Mouse (Mus musculus): ENCODE measurements around the gene Kcmf1. TPM values are rescaled to one million over a fixed set of nuclear protein-coding genes. Genes with fewer than 3 reads are reported as not detected.
"Not testable (repeated sequence)": the region's sequence is repeated elsewhere in the genome, so short reads cannot be mapped to it uniquely, and the experiment has no call there.

The Kcmf1 gene
- total RNA-seq, 2 experiments from 2014 or later, result 60.0 to 105 TPM

GRCm38 (mm10) chr6:72852180-72852579 is 47.6 kb downstream of the Kcmf1 start:
- no peak for ATAC-seq (replicated peaks; ENCODE audit: poor library complexity)

DNA sequence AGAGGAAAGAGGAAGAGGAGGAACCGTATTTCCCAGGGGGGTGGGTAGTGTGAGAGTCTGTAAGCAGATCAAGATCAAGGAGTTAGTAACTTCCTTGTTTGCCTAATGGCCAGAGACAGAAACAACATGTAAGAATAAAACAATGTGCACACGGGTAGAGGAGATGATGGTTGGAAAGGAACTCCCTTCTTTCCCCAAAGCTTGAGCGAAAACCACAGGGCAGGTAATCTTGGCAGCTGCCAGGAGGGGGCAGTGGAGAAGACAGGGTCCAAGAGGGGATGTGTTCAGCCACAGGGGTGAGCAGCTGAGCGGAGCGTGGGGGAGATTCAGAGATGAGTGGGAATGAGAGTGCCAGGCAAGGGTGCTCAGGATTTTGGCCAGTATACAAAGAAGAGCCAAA is 48.1 kb downstream of the Kcmf1 start:
- peak; percentile 93 for ATAC-seq (replicated peaks; ENCODE audit: poor library complexity)

- no peak for ATAC-seq (replicated peaks; ENCODE audit: poor library complexity)
Measured at GRCm38 (mm10) chr6:72841986-72842502, 57.7 kb downstream of the Kcmf1 start.

- no peak for ATAC-seq (replicated peaks; ENCODE audit: poor library complexity)
Measured at GRCm38 (mm10) chr6:72840867-72841780, 58.7 kb downstream of the Kcmf1 start.

GRCm38 (mm10) chr6:72837756-72838155 is 62.0 kb downstream of the Kcmf1 start:
- ATAC-seq (replicated peaks; ENCODE audit: poor library complexity), result no peak

DNA sequence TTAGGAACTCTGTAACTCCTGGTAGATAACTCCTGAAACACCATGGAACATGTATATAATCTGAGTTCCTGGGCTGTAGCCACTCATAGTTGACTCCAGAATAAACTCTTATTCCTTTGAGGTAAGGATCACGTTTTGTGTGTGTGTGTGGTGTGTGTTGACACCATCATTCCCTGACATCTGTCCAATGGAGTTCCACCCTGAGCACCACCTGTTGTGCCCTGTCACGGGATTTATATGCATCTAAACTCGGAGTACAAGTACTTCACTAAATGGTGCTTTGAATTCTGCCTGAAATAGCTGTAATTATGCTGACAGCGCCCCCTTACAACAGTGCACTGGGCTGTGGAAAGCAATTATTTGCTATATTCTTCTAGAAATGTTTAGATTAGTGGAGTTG is 65.3 kb downstream of the Kcmf1 start:
- no peak for ATAC-seq (replicated peaks; ENCODE audit: poor library complexity)

- no peak for ATAC-seq (replicated peaks; ENCODE audit: poor library complexity)
Measured at GRCm38 (mm10) chr6:72831858-72832257, 67.9 kb downstream of the Kcmf1 start.

GRCm38 (mm10) chr6:72831276-72831675 is 68.5 kb downstream of the Kcmf1 start:
- ATAC-seq (replicated peaks; ENCODE audit: poor library complexity), result peak; percentile 92

- ATAC-seq (replicated peaks; ENCODE audit: poor library complexity), result peak; percentile 71; the same call in 1 of the 2 replicates
Measured at GRCm38 (mm10) chr6:72828857-72829256, 70.9 kb downstream of the Kcmf1 start.

- not testable (repeated sequence) for ATAC-seq (replicated peaks; ENCODE audit: poor library complexity)
Measured at GRCm38 (mm10) chr6:72828037-72828436, 71.7 kb downstream of the Kcmf1 start.

DNA sequence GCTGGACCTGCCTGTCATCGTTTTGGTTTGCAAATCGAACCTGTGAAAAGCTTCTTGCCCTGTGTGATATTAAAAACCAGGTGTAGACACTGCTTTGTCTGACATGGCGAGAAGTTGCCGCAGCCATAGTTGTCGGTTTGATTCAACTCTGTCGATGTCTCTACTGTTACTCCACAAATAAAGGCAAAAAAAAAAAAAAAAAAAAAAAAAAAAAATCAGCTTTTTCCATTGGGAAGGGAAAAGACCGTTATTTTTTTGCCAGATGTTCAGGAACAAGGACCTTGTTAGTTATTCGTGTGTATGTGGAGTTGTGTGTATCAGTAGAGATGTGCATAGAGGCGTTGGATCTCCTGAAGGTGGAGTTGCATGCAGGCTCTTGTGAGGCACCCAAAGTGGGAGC is 74.0 kb downstream of the Kcmf1 start:
- no peak for ATAC-seq (replicated peaks; ENCODE audit: poor library complexity)

- ATAC-seq (replicated peaks; ENCODE audit: poor library complexity), result no peak; the same call in 1 of the 2 replicates
Measured at GRCm38 (mm10) chr6:72824971-72825737, 74.6 kb downstream of the Kcmf1 start.

- no peak for ATAC-seq (replicated peaks; ENCODE audit: poor library complexity)
Measured at GRCm38 (mm10) chr6:72813456-72813855, 86.3 kb downstream of the Kcmf1 start.

DNA sequence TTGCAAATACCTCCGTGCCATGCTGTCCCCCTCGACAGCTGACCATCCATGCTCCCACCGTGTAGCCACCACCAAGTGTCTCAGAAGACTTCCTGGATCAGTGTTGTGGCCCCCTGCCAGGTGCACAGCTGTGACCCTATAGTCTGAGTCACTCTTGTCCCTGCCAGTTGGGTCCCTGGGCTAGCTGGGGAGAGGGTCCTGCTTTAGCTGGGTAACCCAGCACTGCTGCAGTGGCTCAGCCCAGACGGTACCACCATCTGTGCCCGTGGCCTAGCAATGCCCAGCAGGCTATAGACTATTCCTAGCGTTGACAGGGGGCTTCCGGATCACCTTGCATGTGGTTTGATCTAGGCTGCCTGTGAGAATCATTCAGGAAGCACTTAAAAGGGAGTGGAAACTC is 89.5 kb downstream of the Kcmf1 start:
- ATAC-seq (replicated peaks; ENCODE audit: poor library complexity), result peak; percentile 85

DNA sequence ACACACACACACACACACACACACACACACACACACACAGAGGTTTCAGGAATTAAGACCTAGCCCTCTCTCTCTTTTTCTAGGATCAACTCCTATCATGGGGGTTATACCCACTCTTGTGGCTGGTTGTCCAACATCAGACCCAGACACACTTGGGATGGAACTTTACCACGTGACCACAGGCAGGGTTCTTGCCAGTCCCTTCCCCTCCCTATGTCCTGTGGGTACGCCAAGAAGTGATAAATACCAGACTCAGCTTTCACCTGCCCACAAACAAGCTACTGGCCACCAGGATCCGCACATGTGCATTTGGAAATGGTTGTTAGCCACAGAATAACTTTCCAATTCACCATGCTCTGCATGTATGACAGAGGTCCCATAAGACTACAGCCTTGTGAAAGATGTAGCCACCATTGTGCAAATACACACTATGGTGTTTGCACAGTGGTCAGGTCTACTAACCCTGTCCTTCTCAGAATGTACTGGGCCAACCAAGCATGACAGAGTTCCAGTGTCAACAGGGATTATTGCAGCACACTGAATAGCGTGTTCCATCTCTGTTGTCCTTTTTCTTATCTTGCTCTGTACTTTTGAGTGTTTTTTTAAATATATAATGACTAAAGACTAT is 90.1 kb downstream of the Kcmf1 start:
- no peak for ATAC-seq (replicated peaks; ENCODE audit: poor library complexity)

DNA sequence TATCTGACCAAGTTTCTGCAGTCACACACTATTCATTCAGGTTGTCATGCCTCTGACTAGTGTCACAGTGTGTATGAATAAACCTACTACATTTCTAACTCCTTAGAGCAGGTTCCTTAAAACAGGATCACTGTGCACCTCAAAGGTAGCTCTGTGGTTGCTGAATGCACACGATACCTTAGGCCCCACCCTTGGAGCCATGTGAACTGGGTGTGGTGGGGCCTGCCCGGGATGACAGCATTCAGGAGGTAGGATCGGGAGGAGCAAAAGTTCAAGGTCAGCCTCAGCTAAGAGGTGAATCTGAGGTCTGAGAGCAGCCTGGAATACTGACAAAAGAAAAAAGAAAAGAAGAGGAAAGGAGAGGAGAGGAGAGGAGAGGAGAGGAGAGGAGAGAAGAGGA is 91.4 kb downstream of the Kcmf1 start:
- ATAC-seq (replicated peaks; ENCODE audit: poor library complexity), result no peak

GRCm38 (mm10) chr6:72803669-72804068 is 96.1 kb downstream of the Kcmf1 start:
- no peak for ATAC-seq (replicated peaks; ENCODE audit: poor library complexity)

DNA sequence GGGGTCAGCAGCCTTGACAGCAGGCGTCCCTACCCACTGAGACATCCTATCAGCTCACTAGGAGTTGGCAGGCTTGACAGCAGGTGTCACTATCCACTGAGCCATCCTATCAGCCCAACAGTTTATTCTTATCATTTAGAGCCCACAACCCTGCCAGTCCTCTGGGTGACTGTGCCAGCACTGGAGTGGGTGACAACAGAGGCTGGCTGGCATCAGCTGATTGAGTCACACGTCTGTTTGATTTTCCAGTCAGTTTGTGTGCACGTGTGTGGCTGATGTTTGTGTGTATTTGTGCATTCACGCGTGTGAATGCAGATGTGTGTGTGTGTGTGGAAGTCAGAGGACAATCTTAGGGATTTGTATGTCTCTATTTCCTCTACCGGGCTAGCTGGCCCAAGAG is 97.7 kb downstream of the Kcmf1 start:
- peak; percentile 55 for ATAC-seq (replicated peaks; ENCODE audit: poor library complexity)

DNA sequence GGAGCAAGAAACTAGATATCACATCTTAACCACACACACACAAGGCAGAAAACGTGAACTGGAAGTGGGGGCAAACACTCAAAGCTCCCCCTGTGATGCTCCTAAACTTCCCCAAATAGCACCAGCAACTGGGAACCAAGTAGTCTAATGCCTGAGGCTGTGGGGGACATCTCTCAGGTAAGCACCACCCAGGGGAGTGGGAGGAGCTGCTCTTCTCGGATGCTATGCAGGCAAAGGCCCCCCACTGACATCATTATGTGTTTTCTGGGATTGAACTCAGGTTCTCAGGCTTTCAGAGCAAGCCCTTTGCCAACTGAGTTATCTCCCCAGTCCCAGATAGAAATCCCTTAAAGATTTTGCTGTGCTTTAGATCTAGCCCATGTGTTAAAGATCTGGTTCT is 99.1 kb downstream of the Kcmf1 start:
- no peak for ATAC-seq (replicated peaks; ENCODE audit: poor library complexity)

GRCm38 (mm10) chr6:72797763-72798162 is 102.0 kb downstream of the Kcmf1 start:
- no peak for ATAC-seq (replicated peaks; ENCODE audit: poor library complexity)

GRCm38 (mm10) chr6:72795444-72795843 is 104.3 kb downstream of the Kcmf1 start:
- no peak for ATAC-seq (replicated peaks; ENCODE audit: poor library complexity)

Data from megakaryocyte progenitor cell, adult 5-6 weeks (primary cell).